Mouse (Mus musculus) lung, adult 10 weeks (tissue): ENCODE data around the gene Amn. TPM values are rescaled to one million over a fixed set of nuclear protein-coding genes. Genes with fewer than 3 reads are reported as not detected.

Experiments
- polyA plus RNA-seq: library from polyadenylated mRNA; stranded (reverse); fragments of 350-450 nt; fragmentation: Illumina TruSeq; extraction: RNeasy Lipid Tissue Mini Kit (QIAGEN cat#74804); gene quantifications from one replicate; pipeline ENCODE4 v1.2.3, GENCODE M21; 2014; ENCODE audit warnings: low read depth, low replicate concordance; ENCODE audit not compliant: insufficient read depth

The Amn gene
- not detected for polyA plus RNA-seq

GRCm38 (mm10) chr12:111270629-111271277, at the start of gene Amn:
Gene Amn (plus strand): TSS chr12:111271095.

Other genes with a start within 250 kb of the Amn start
- 7.6 TPM for gene Rcor1, start 231.7 kb upstream of the Amn start, polyA plus RNA-seq
- gene Traf3, start 104.7 kb upstream of the Amn start, polyA plus RNA-seq: 4.9 TPM
- gene 4930595D18Rik, start 86.6 kb upstream of the Amn start, polyA plus RNA-seq: not detected
- gene Cdc42bpb, start 106.6 kb downstream of the Amn start, polyA plus RNA-seq: 51.7 TPM
- not detected for gene Lbhd2, start 135.7 kb downstream of the Amn start, polyA plus RNA-seq
- 10.0 TPM for gene Exoc3l4, start 145.9 kb downstream of the Amn start, polyA plus RNA-seq
- gene Tnfaip2, start 171.4 kb downstream of the Amn start, polyA plus RNA-seq: 15.7 TPM
- not detected for gene Gm266, start 214.7 kb downstream of the Amn start, polyA plus RNA-seq